Mouse (Mus musculus): Measurements from ENCODE around the gene Gm47985.
"Not testable (repeated sequence)": the region's sequence is repeated elsewhere in the genome, so short reads cannot be mapped to it uniquely, and the experiment has no call there.

Gm47985 gene

GRCm38 (mm10) chr1:151182266-151182665 lies at the start of gene Gm47985:
Gene Gm47985, plus strand, starts transcription at chr1:151182537.
- not testable (repeated sequence) for DNase-seq

GRCm38 (mm10) chr1:151132686-151133085 lies 49.7 kb upstream of the Gm47985 start:
- DNase-seq = no peak

GRCm38 (mm10) chr1:151138388-151138787 lies 43.9 kb upstream of the Gm47985 start:
- DNase-seq = no peak

- DNase-seq = no peak
These were observed 41.4 kb upstream of the Gm47985 start for GRCm38 (mm10) chr1:151140956-151141355.

GRCm38 (mm10) chr1:151144471-151145146 lies 37.7 kb upstream of the Gm47985 start:
- no peak for DNase-seq

- DNase-seq = no peak
These were observed 34.5 kb upstream of the Gm47985 start for GRCm38 (mm10) chr1:151147801-151148200.

GRCm38 (mm10) chr1:151150211-151150610 lies 32.1 kb upstream of the Gm47985 start:
- no peak for DNase-seq

GRCm38 (mm10) chr1:151151089-151151488 lies 31.2 kb upstream of the Gm47985 start:
- DNase-seq = no peak

- no peak for DNase-seq
These were observed 29.2 kb upstream of the Gm47985 start for GRCm38 (mm10) chr1:151153056-151153652.

- DNase-seq = not testable (repeated sequence)
These were observed 28.2 kb upstream of the Gm47985 start for GRCm38 (mm10) chr1:151154131-151154530.

- no peak for DNase-seq
These were observed 26.2 kb upstream of the Gm47985 start for GRCm38 (mm10) chr1:151156129-151156528.

- no peak for DNase-seq
These were observed 25.3 kb upstream of the Gm47985 start for GRCm38 (mm10) chr1:151156777-151157632.

- DNase-seq = no peak
These were observed 24.1 kb upstream of the Gm47985 start for GRCm38 (mm10) chr1:151157963-151158856.

- DNase-seq = no peak
These were observed 23.4 kb upstream of the Gm47985 start for GRCm38 (mm10) chr1:151158857-151159510.

GRCm38 (mm10) chr1:151166031-151166430 lies 16.3 kb upstream of the Gm47985 start:
- no peak for DNase-seq

GRCm38 (mm10) chr1:151167297-151168047 lies 14.9 kb upstream of the Gm47985 start:
- DNase-seq = no peak

- no peak for DNase-seq
These were observed 13.7 kb upstream of the Gm47985 start for GRCm38 (mm10) chr1:151168637-151169036.

- DNase-seq = no peak
These were observed 10.5 kb upstream of the Gm47985 start for GRCm38 (mm10) chr1:151171572-151172461.

GRCm38 (mm10) chr1:151177030-151177936 lies 5.1 kb upstream of the Gm47985 start:
- peak; percentile 6 for DNase-seq
